Mouse (Mus musculus) layer of hippocampus, adult 2 months (tissue): Measurements from ENCODE around the gene Best3. TPM values are rescaled to one million over a fixed set of nuclear protein-coding genes. Genes with fewer than 3 reads are reported as not detected.
A peak's percentile ranks its signal among the peaks of the same experiment; 100 is the strongest.

Experiments
- DNase-seq, 2 experiments: peaks; one replicate each; pipeline ENCODE4 v3.0.0; 2022; ENCODE audit warnings: low spot score in 2 of 2
- H3K27ac ChIP-seq: fragments of 200-600 bp; 2 replicates; pipeline ENCODE4 v1.8.1; 2022
- H3K4me3 ChIP-seq: fragments of 200-600 bp; 2 replicates; pipeline ENCODE4 v1.8.1; 2022; ENCODE audit warnings: mild to moderate bottlenecking
- CTCF ChIP-seq: fragments of 200-600 bp; conservative IDR thresholded peaks from 2 replicates; pipeline ENCODE4 v1.8.1; 2022; ENCODE audit warnings: antibody characterized with exemption, mild to moderate bottlenecking, moderate library complexity
- total RNA-seq, 2 experiments: library from RNA; stranded (reverse); gene quantifications; 2 replicates each; pipeline ENCODE4 v1.2.3; 2021

Gene Best3
- total RNA-seq, 2 experiments from 2014 or later = 2.1 to 2.4 TPM

GRCm38 (mm10) chr10:116962152-116962551 lies 24.0 kb upstream of the Best3 start:
- Histone ChIP-seq H3K27ac (no peak overlapping the region), H3K4me3 (no peak overlapping the region)
- DNase-seq = no peak
- no peak for TF ChIP-seq CTCF

GRCm38 (mm10) chr10:116962803-116963202 lies 23.3 kb upstream of the Best3 start:
- no peak overlapping the region for H3K4me3 ChIP-seq
- H3K27ac ChIP-seq = no peak overlapping the region
- DNase-seq = no peak
- peak; percentile 25; the same call in 1 of the 2 replicates for TF ChIP-seq CTCF

DNA sequence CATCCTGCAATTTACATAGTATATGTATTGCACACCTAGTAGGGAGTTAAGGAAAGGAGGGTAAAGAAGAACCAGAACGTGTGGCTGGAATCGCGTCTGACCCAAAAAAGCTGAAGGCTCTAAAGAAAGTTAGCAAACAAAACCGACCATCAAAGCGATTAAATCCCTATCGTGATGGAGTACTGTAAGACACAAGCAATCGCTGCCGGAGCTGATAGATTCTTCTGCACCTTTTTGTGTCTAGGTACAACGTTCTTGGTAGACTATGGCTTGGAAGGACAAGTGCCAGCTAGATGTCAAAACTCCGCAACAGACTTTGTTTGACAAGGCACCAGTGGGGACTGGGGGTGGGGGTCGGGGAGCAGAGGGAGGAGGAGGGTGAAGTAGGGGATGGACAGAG lies 22.0 kb upstream of the Best3 start:
- no peak for DNase-seq
- Histone ChIP-seq H3K27ac (no peak overlapping the region), H3K4me3 (no peak overlapping the region)
- no peak for TF ChIP-seq CTCF

DNA sequence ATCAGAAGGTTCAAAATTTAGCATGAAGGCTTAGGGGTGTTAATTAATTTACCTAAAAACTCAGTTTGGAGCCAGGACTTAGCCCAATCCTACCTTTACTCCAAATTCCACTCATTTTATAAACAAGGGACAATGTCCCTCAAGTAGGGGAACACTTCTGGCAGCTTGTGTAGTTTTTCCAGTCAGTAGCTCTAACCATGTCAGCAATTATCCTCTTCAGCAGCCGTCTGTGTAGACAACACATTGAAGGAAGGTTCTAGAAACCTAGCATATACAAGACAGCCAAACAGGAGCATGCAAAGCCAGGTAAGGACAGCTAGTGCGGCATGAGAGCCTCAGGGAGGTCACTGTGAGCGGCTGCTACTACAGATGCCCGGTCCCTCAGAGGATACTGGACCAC lies 21.5 kb upstream of the Best3 start:
- TF ChIP-seq CTCF = no peak
- DNase-seq = no peak
- no peak overlapping the region for H3K27ac ChIP-seq
- no peak overlapping the region for H3K4me3 ChIP-seq

- H3K4me3 ChIP-seq = no peak overlapping the region
- H3K27ac ChIP-seq = no peak overlapping the region
- no peak for TF ChIP-seq CTCF
- no peak for DNase-seq
Observed at GRCm38 (mm10) chr10:116965297-116965696, 20.8 kb upstream of the Best3 start.

DNA sequence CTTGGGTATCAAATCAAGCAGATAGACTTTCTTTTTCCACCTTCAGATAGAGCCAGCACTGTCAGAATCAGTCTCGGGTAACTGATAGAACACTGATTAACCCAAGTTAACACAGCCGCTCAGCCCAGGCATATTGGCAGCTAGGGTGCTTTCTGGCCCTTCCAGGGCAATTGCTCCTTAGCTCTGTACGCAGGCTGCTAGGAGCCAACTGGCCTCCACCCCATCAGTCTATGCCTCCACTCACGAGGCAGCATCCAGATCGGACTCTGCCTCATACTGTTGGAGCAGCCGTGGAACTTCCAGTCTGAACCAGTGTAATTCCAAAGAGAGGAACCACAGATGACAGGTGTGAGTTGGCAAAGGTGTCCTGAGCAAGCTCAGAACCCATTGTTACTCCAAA lies 20.0 kb upstream of the Best3 start:
- H3K27ac ChIP-seq = no peak overlapping the region
- no peak overlapping the region for H3K4me3 ChIP-seq
- no peak for TF ChIP-seq CTCF
- no peak for DNase-seq

- no peak for TF ChIP-seq CTCF
- no peak overlapping the region for H3K27ac ChIP-seq
- no peak for DNase-seq
- H3K4me3 ChIP-seq = no peak overlapping the region
Observed at GRCm38 (mm10) chr10:116968741-116969140, 17.4 kb upstream of the Best3 start.

- Histone ChIP-seq H3K27ac (no peak within 1 kb of the TSS), H3K4me3 (no peak within 1 kb of the TSS)
- no peak for TF ChIP-seq CTCF
- DNase-seq = no peak
Observed at GRCm38 (mm10) chr10:116972509-116972908, 13.6 kb upstream of the Best3 start, which contains the start of gene Gm10271. Gene Gm10271 (minus strand): TSS chr10:116972609.

DNA sequence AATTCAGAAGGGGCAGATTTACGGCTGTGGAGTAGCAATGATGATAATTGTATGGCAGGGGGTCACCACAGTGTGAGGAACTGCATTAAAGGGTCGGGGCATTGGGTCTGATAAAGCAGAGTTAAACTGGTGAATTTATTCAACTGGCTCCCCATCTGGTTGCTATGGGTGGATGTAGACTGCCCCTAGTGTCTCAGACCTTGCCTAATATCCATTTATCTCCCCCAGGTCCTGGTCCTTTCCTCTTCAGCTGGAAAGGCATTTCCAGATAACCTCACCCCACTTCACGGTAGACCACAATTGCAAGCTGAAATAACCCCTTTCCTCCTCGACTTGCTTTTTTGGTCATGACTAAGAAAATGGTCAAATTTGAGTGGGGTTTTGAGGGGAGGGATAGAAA lies 8.7 kb upstream of the Best3 start:
- DNase-seq = no peak
- H3K4me3 ChIP-seq = no peak overlapping the region
- no peak overlapping the region for H3K27ac ChIP-seq
- no peak for TF ChIP-seq CTCF

GRCm38 (mm10) chr10:116977858-116978257 lies 8.3 kb upstream of the Best3 start:
- TF ChIP-seq CTCF = no peak
- H3K27ac ChIP-seq = no peak overlapping the region
- no peak overlapping the region for H3K4me3 ChIP-seq
- no peak for DNase-seq

- DNase-seq = no peak
- TF ChIP-seq CTCF = no peak
- Histone ChIP-seq H3K27ac (no peak overlapping the region), H3K4me3 (no peak overlapping the region)
Observed at GRCm38 (mm10) chr10:116978841-116979240, 7.3 kb upstream of the Best3 start.

DNA sequence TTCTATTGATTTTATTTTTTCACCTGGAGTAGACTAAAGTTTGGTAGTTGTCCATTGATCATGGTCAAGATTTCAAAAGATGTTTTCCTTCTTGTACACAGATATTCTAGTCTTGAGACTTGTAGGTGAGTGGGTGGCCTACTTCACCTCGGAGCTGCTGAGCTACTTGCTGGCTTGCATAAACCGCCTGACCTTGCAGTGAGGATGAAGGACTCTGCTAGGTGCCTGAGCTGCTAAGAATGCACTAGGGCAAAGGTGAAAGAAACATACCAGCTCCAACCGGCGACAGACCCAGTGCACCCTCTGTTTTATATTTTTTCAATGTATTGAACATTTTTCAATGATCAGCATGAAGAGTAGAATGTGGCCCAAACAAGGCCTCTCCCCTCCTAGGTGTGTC lies 5.8 kb upstream of the Best3 start:
- no peak overlapping the region for H3K27ac ChIP-seq
- DNase-seq = no peak
- H3K4me3 ChIP-seq = no peak overlapping the region
- no peak for TF ChIP-seq CTCF

GRCm38 (mm10) chr10:116980888-116981287 lies 5.2 kb upstream of the Best3 start:
- DNase-seq = no peak
- peak; percentile 71 for TF ChIP-seq CTCF
- no peak overlapping the region for H3K27ac ChIP-seq

GRCm38 (mm10) chr10:116982526-116982925 lies 3.6 kb upstream of the Best3 start:
- no peak for DNase-seq
- no peak for TF ChIP-seq CTCF
- no peak overlapping the region for H3K27ac ChIP-seq
- no peak overlapping the region for H3K4me3 ChIP-seq

More at GRCm38 (mm10) chr10:116980888-116981287, 5.2 kb upstream of the Best3 start:
- no peak overlapping the region for H3K4me3 ChIP-seq

DNA sequence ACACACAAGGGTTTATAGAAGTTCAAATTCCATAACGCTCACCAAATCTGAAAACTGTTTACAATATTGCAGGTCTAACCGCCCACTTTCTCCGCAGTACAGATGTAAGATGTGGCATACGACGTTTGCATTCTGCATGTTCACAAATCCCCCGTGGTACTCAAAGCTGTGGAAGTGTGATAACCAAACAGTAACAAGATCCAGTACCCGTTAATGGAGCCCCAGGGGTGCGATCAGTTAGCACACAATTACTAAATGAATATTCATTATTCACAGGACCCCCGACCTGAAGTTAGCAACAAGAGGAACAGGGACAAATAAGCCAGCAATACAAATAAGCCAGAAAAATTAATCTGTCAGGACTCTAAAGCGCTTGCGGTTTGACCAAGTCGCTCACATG lies 1.3 kb upstream of the Best3 start:
- no peak for TF ChIP-seq CTCF
- Histone ChIP-seq H3K4me3 (no peak overlapping the region), H3K27ac (no peak overlapping the region)
- no peak for DNase-seq
